Mouse (Mus musculus): ENCODE results near the gene Slc39a1.

Gene Slc39a1

GRCm38 (mm10) chr3:90213377-90213866 is 34.5 kb upstream of the Slc39a1 start, which contains the start of the genes Rps27 and Rab13:
TSS of gene Rps27 (minus strand) at chr3:90213651.
TSS of gene Rab13 (plus strand) at chr3:90213695.
- Histone ChIP-seq H3K4me1 (replicated peaks; ENCODE audit: low read depth, low read length) (peaks cover 62% of the 10 kb centered on the region), H3K4me3 (replicated peaks; ENCODE audit: low read length) (peak within 1 kb of the TSS; percentile 93), H3K36me3 (ENCODE audit: insufficient read depth, low read length) (peaks cover 47% of the 10 kb centered on the region), H3K27me3 (ENCODE audit: insufficient read depth, low read length) (no peaks in the 10 kb centered on the region), H3K9me3 (ENCODE audit: low read length) (no peaks in the 10 kb centered on the region)
- no peak for TF ChIP-seq NANOG (IDR thresholded peaks at IDR 0.05; ENCODE audit: borderline replicate concordance, low read length)
- TF ChIP-seq POU5F1 (IDR thresholded peaks at IDR 0.05; ENCODE audit: borderline replicate concordance, low read length), result no peak
- no peak for TF ChIP-seq CTCF (conservative IDR thresholded peaks at IDR 0.05; ENCODE audit: low read length)

GRCm38 (mm10) chr3:90213956-90214684 is 33.9 kb upstream of the Slc39a1 start:
- H3K36me3 ChIP-seq (ENCODE audit: insufficient read depth, low read length), result peaks cover 40% of the 10 kb centered on the region
- no peaks in the 10 kb centered on the region for H3K27me3 ChIP-seq (ENCODE audit: insufficient read depth, low read length)
- H3K4me1 ChIP-seq (replicated peaks; ENCODE audit: low read depth, low read length), result peaks cover 55% of the 10 kb centered on the region
- no peaks in the 10 kb centered on the region for H3K9me3 ChIP-seq (ENCODE audit: low read length)
- TF ChIP-seq NANOG (IDR thresholded peaks at IDR 0.05; ENCODE audit: borderline replicate concordance, low read length) (no peak), POU5F1 (IDR thresholded peaks at IDR 0.05; ENCODE audit: borderline replicate concordance, low read length) (no peak), CTCF (conservative IDR thresholded peaks at IDR 0.05; ENCODE audit: low read length) (no peak)
- peak overlapping the region; percentile 93 for H3K4me3 ChIP-seq (replicated peaks; ENCODE audit: low read length)

GRCm38 (mm10) chr3:90215825-90216380 is 32.1 kb upstream of the Slc39a1 start:
- peaks cover 49% of the 10 kb centered on the region for H3K4me1 ChIP-seq (replicated peaks; ENCODE audit: low read depth, low read length)
- peaks cover 22% of the 10 kb centered on the region for H3K36me3 ChIP-seq (ENCODE audit: insufficient read depth, low read length)
- TF ChIP-seq NANOG (IDR thresholded peaks at IDR 0.05; ENCODE audit: borderline replicate concordance, low read length), result no peak
- TF ChIP-seq CTCF (conservative IDR thresholded peaks at IDR 0.05; ENCODE audit: low read length), result peak; percentile 3; the same call in 1 of the 2 replicates
- no peak overlapping the region for H3K4me3 ChIP-seq (replicated peaks; ENCODE audit: low read length)
- H3K27me3 ChIP-seq (ENCODE audit: insufficient read depth, low read length), result no peaks in the 10 kb centered on the region
- H3K9me3 ChIP-seq (ENCODE audit: low read length), result no peaks in the 10 kb centered on the region

GRCm38 (mm10) chr3:90220088-90220487 is 27.9 kb upstream of the Slc39a1 start:
- Histone ChIP-seq H3K36me3 (ENCODE audit: insufficient read depth, low read length) (no peaks in the 10 kb centered on the region), H3K27me3 (ENCODE audit: insufficient read depth, low read length) (peaks cover 3% of the 10 kb centered on the region; the same call in 1 of the 2 replicates), H3K9me3 (ENCODE audit: low read length) (no peaks in the 10 kb centered on the region), H3K4me1 (replicated peaks; ENCODE audit: low read depth, low read length) (peaks cover 52% of the 10 kb centered on the region), H3K4me3 (replicated peaks; ENCODE audit: low read length) (peak overlapping the region; percentile 74)
- no peak for TF ChIP-seq NANOG (IDR thresholded peaks at IDR 0.05; ENCODE audit: borderline replicate concordance, low read length)
- no peak for TF ChIP-seq POU5F1 (IDR thresholded peaks at IDR 0.05; ENCODE audit: borderline replicate concordance, low read length)
- peak; percentile 56 for TF ChIP-seq CTCF (conservative IDR thresholded peaks at IDR 0.05; ENCODE audit: low read length)

- peak overlapping the region; percentile 74 for H3K4me3 ChIP-seq (replicated peaks; ENCODE audit: low read length)
- no peaks in the 10 kb centered on the region for H3K36me3 ChIP-seq (ENCODE audit: insufficient read depth, low read length)
- peaks cover 3% of the 10 kb centered on the region; the same call in 1 of the 2 replicates for H3K27me3 ChIP-seq (ENCODE audit: insufficient read depth, low read length)
- TF ChIP-seq CTCF (conservative IDR thresholded peaks at IDR 0.05; ENCODE audit: low read length), result no peak; the same call in 1 of the 2 replicates
- no peak for TF ChIP-seq POU5F1 (IDR thresholded peaks at IDR 0.05; ENCODE audit: borderline replicate concordance, low read length)
- TF ChIP-seq NANOG (IDR thresholded peaks at IDR 0.05; ENCODE audit: borderline replicate concordance, low read length), result no peak
- peaks cover 52% of the 10 kb centered on the region for H3K4me1 ChIP-seq (replicated peaks; ENCODE audit: low read depth, low read length)
- H3K9me3 ChIP-seq (ENCODE audit: low read length), result no peaks in the 10 kb centered on the region
Measured at GRCm38 (mm10) chr3:90220531-90220951, 27.4 kb upstream of the Slc39a1 start.

- H3K4me1 ChIP-seq (replicated peaks; ENCODE audit: low read depth, low read length), result peaks cover 55% of the 10 kb centered on the region
- no peaks in the 10 kb centered on the region for H3K9me3 ChIP-seq (ENCODE audit: low read length)
- no peaks in the 10 kb centered on the region for H3K36me3 ChIP-seq (ENCODE audit: insufficient read depth, low read length)
- peaks cover 3% of the 10 kb centered on the region; the same call in 1 of the 2 replicates for H3K27me3 ChIP-seq (ENCODE audit: insufficient read depth, low read length)
- TF ChIP-seq CTCF (conservative IDR thresholded peaks at IDR 0.05; ENCODE audit: low read length), result no peak
- TF ChIP-seq NANOG (IDR thresholded peaks at IDR 0.05; ENCODE audit: borderline replicate concordance, low read length), result no peak
- TF ChIP-seq POU5F1 (IDR thresholded peaks at IDR 0.05; ENCODE audit: borderline replicate concordance, low read length), result no peak
- H3K4me3 ChIP-seq (replicated peaks; ENCODE audit: low read length), result peak overlapping the region; percentile 74
Measured at GRCm38 (mm10) chr3:90221123-90221522, 26.8 kb upstream of the Slc39a1 start.

- Histone ChIP-seq H3K4me1 (replicated peaks; ENCODE audit: low read depth, low read length) (peaks cover 55% of the 10 kb centered on the region), H3K9me3 (ENCODE audit: low read length) (no peaks in the 10 kb centered on the region), H3K36me3 (ENCODE audit: insufficient read depth, low read length) (no peaks in the 10 kb centered on the region), H3K27me3 (ENCODE audit: insufficient read depth, low read length) (peaks cover 3% of the 10 kb centered on the region; the same call in 1 of the 2 replicates), H3K4me3 (replicated peaks; ENCODE audit: low read length) (no peak overlapping the region)
- no peak for TF ChIP-seq CTCF (conservative IDR thresholded peaks at IDR 0.05; ENCODE audit: low read length)
Measured at GRCm38 (mm10) chr3:90222455-90222854, 25.5 kb upstream of the Slc39a1 start.

- Histone ChIP-seq H3K4me1 (replicated peaks; ENCODE audit: low read depth, low read length) (peaks cover 55% of the 10 kb centered on the region), H3K4me3 (replicated peaks; ENCODE audit: low read length) (no peak overlapping the region), H3K27me3 (ENCODE audit: insufficient read depth, low read length) (peaks cover 3% of the 10 kb centered on the region; the same call in 1 of the 2 replicates), H3K36me3 (ENCODE audit: insufficient read depth, low read length) (no peaks in the 10 kb centered on the region), H3K9me3 (ENCODE audit: low read length) (no peaks in the 10 kb centered on the region)
- no peak for TF ChIP-seq POU5F1 (IDR thresholded peaks at IDR 0.05; ENCODE audit: borderline replicate concordance, low read length)
- no peak for TF ChIP-seq NANOG (IDR thresholded peaks at IDR 0.05; ENCODE audit: borderline replicate concordance, low read length)
- no peak for TF ChIP-seq CTCF (conservative IDR thresholded peaks at IDR 0.05; ENCODE audit: low read length)
Measured at GRCm38 (mm10) chr3:90222941-90223340, 25.0 kb upstream of the Slc39a1 start.

All from E14TG2a.4 (cell line).